Mouse (Mus musculus) heart, adult 2 months (tissue): ENCODE measurements around the gene Ppp2r5c.

Experiments used
- CTCF ChIP-seq: fragments of 200-600 bp; IDR thresholded peaks from 2 replicates; pipeline ENCODE4 v1.8.1; 2022; ENCODE audit warnings: antibody characterized with exemption, mild to moderate bottlenecking, moderate library complexity
- EP300 ChIP-seq: fragments of 200-500 bp; IDR thresholded peaks from 2 replicates; pipeline ENCODE4 v1.6.1; 2011; ENCODE audit warnings: low read depth, low read length, control low read depth; ENCODE audit not compliant: insufficient read depth
- POLR2A ChIP-seq: fragments of 200-500 bp; IDR thresholded peaks from 2 replicates; pipeline ENCODE4 v1.6.1; 2011; ENCODE audit warnings: mild to moderate bottlenecking, low read depth, low read length, control low read depth; ENCODE audit not compliant: insufficient read depth

- TF ChIP-seq POLR2A = no peak
- no peak for TF ChIP-seq EP300
- TF ChIP-seq CTCF = no peak
Observed at GRCm38 (mm10) chr12:110549437-110550112, 102.7 kb downstream of the Ppp2r5c start.
